Mouse (Mus musculus) hindbrain, embryonic 12.5 days (tissue): ENCODE results near the gene Vasn. TPM values are rescaled to one million over a fixed set of nuclear protein-coding genes. Genes with fewer than 3 reads are reported as not detected.
A peak's percentile ranks its signal among the peaks of the same experiment; 100 is the strongest.
"Not testable (repeated sequence)": the region's sequence is repeated elsewhere in the genome, so short reads cannot be mapped to it uniquely, and the experiment has no call there.

Experiments
- ATAC-seq: fragments of 200-750 bp; cut with Nextera tagmentation; 2 replicates; pipeline ENCODE4 v1.8.0; 2017; ENCODE audit warnings: moderate TSS enrichment; ENCODE audit not compliant: low FRiP score
- H3K27ac ChIP-seq: fragments of 300-500 bp; sonication (generic); 2 replicates; pipeline ENCODE4 v1.5.1; 2016; ENCODE audit warnings: mild to moderate bottlenecking
- H3K27me3 ChIP-seq: fragments of 300-500 bp; sonication (generic); 2 replicates; pipeline ENCODE4 v1.6.1; 2016; ENCODE audit warnings: mild to moderate bottlenecking
- H3K36me3 ChIP-seq: fragments of 300-500 bp; sonication (generic); 2 replicates; pipeline ENCODE4 v1.6.1; 2016; ENCODE audit warnings: mild to moderate bottlenecking
- H3K4me1 ChIP-seq: fragments of 300-500 bp; sonication (generic); 2 replicates; pipeline ENCODE4 v1.6.1; 2016
- H3K4me2 ChIP-seq: fragments of 300-500 bp; sonication (generic); replicated peaks from 2 replicates; pipeline ENCODE4 v1.6.1; 2016; ENCODE audit warnings: mild to moderate bottlenecking
- H3K4me3 ChIP-seq: fragments of 300-500 bp; sonication (generic); 2 replicates; pipeline ENCODE4 v1.5.1; 2016; ENCODE audit warnings: mild to moderate bottlenecking
- H3K9ac ChIP-seq: fragments of 300-500 bp; sonication (generic); 2 replicates; pipeline ENCODE4 v1.6.1; 2016; ENCODE audit warnings: mild to moderate bottlenecking, moderate library complexity
- H3K9me3 ChIP-seq: fragments of 300-500 bp; sonication (generic); replicated peaks from 2 replicates; pipeline ENCODE4 v1.6.1; 2016; ENCODE audit warnings: mild to moderate bottlenecking
- WGBS: fragments of 180-500 bp; shearing (Covaris S2); methylation state at CpG from one replicate; pipeline ENCODE4 v1.1.7; 2016; 5-methylcytosine and 5-hydroxymethylcytosine counted together
- polyA plus RNA-seq: library from polyadenylated mRNA; unstranded; fragments of >200 nt; fragmentation: Nextera tagmentation; extraction: Ambion mirVana; gene quantifications from 2 replicates; pipeline ENCODE4 v1.2.1, GENCODE M21; 2016

The Vasn gene
- polyA plus RNA-seq, 1 experiment from 2014 or later: 18.0 TPM

DNA sequence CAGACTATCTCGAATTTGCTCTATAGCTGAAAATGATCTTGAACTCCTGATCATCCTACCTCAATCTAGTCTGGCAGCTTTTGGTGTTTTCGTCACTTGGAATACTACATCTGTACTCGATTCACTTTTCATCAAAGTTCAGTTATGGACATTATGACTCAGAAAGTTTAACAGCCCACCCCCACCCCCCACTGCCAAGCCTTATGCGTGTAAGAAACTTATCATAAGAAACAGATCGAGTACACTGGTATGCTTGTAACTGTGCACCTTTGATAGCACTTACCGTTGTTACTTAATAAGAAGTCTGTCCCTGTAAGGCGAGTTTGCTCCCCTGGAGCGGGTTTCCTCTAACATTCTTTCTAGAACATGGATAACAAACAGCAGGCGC is 43.4 kb downstream of the Vasn start:
- Histone ChIP-seq H3K27me3 (no peaks in the 10 kb centered on the region), H3K4me2 (peak overlapping the region; percentile 97), H3K9me3 (no peaks in the 10 kb centered on the region), H3K4me1 (peaks cover 28% of the 10 kb centered on the region), H3K9ac (peak overlapping the region; percentile 92), H3K4me3 (peak overlapping the region; percentile 94), H3K27ac (peak overlapping the region; percentile 77), H3K36me3 (peaks cover 12% of the 10 kb centered on the region)
- ATAC-seq: no peak
- WGBS: 29% methylated on average over 9 of the region's 9 CpGs

DNA sequence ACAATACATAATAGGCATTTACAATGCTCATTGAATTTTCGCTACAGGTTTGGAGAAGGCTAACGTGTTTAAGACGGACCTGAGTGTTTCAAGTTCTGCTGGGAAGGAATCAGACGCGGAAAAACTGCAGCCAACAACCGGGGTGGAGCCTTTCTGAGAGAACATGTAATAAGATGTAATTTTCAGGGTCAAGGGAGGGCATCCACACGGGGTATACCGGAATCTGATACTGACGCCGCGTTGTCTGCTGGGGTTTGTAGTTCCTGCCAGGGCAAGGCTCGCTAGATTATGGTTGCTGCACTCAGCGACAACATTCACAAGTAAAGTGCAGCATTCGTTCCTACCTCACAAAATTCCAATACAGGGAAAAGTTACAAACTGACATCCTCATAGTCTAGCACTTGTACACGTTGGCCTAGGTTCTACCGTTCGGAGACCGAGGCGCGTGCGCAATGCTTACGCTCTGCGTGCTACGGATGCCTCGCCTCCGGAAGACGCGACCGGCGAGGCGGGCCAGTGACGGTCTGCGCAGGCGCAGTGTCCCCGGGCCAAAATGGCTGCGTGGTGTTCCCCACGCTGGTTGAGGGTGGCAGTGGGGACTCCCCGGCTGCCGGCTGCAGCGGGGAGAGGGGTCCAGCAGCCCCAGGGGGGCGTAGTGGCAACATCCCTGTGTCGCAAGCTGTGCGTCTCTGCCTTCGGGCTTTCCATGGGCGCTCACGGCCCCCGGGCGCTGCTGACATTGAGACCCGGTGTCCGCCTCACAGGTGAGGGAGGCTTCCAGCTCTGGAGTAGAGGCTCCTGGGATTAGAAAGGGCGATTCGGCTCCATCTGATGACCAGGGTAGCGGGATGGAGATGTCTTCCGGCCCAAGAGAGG is 44.1 kb downstream of the Vasn start:
- whole genome bisulfite sequencing: 1% methylated on average over 54 of the region's 54 CpGs
- H3K36me3 ChIP-seq: peaks cover 15% of the 10 kb centered on the region
- H3K4me2 ChIP-seq: peak overlapping the region; percentile 97
- ATAC-seq: peak; percentile 90
- peaks cover 22% of the 10 kb centered on the region for H3K4me1 ChIP-seq
- no peaks in the 10 kb centered on the region for H3K9me3 ChIP-seq
- H3K27ac ChIP-seq: peak overlapping the region; percentile 77
- H3K27me3 ChIP-seq: no peaks in the 10 kb centered on the region
- H3K4me3 ChIP-seq: peak overlapping the region; percentile 94
- H3K9ac ChIP-seq: peak overlapping the region; percentile 92

DNA sequence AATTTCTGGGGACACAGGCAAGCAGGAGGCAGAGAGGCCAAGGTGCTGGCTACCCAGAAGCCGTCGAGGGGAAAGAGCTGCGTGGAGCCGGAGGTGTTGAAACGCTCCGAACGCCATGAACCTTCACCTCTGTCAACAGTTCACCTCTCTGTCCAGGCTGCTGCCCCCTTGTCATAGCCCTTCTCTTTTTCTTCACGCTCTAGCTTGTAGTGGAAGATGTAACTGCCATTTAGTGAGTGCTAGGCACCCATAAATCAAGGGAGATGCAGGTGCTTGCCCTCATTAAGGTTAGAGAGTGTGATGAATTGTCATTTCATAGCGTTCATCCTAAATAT is 44.7 kb downstream of the Vasn start:
- Histone ChIP-seq H3K4me2 (peak overlapping the region; percentile 97), H3K4me1 (peaks cover 17% of the 10 kb centered on the region), H3K36me3 (peaks cover 20% of the 10 kb centered on the region), H3K9ac (peak overlapping the region; percentile 92), H3K9me3 (no peaks in the 10 kb centered on the region), H3K27me3 (no peaks in the 10 kb centered on the region), H3K4me3 (peak overlapping the region; percentile 94), H3K27ac (peak overlapping the region; percentile 70; the same call in 1 of the 2 replicates)
- peak; percentile 3; the same call in 1 of the 2 replicates for ATAC-seq
- WGBS: 1% methylated on average over 9 of the region's 9 CpGs

DNA sequence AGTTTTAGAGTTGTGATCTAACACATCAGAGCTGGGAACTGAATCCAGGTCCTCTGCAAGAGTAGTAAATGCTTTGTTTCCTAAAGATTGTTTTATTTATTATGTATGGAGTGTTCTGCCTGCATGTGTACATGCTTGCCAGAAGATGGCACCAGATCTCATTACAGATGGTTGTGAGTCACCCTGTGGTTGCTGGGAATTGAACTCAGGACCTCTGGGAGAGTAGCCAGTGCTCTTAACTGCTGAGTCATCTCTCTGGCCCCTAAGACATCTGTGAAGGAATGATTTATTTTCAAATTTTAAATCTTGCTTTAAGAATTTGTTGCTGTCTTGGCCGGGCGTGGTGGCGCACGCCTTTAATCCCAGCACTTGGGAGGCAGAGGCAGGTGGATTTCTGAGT is 49.6 kb downstream of the Vasn start:
- not testable (repeated sequence) for ATAC-seq, H3K9ac ChIP-seq, H3K27me3 ChIP-seq, H3K4me2 ChIP-seq, H3K9me3 ChIP-seq, H3K4me3 ChIP-seq, H3K27ac ChIP-seq
- 97% methylated on average over 4 of the region's 4 CpGs for WGBS
- H3K36me3 ChIP-seq: peaks cover 66% of the 10 kb centered on the region
- H3K4me1 ChIP-seq: peaks cover 13% of the 10 kb centered on the region

Other genes starting within 250 kb of the Vasn start
- 2.8 and 3.5 TPM in 2 replicates for gene Adcy9, start 219.4 kb upstream of the Vasn start, polyA plus RNA-seq
- 25.8 and 36.5 TPM in 2 replicates for gene Srl, start 98.1 kb upstream of the Vasn start, polyA plus RNA-seq
- gene Tfap4, start 80.1 kb upstream of the Vasn start, polyA plus RNA-seq: 13.1 and 13.8 TPM in 2 replicates
- gene Glis2, start 45.2 kb upstream of the Vasn start, polyA plus RNA-seq: 34.0 and 34.3 TPM in 2 replicates
- gene Pam16, start 15.0 kb upstream of the Vasn start, polyA plus RNA-seq: 112 and 119 TPM in 2 replicates
- 56.2 and 56.9 TPM in 2 replicates for gene Dnaja3, start within 50 bp of the Vasn start, polyA plus RNA-seq
- 22.8 and 24.3 TPM in 2 replicates for gene Coro7, start 39.8 kb downstream of the Vasn start, polyA plus RNA-seq
- gene Nmral1, start 79.4 kb downstream of the Vasn start, polyA plus RNA-seq: 89.8 and 102 TPM in 2 replicates
- 81.5 and 86.2 TPM in 2 replicates for gene Hmox2, start 86.4 kb downstream of the Vasn start, polyA plus RNA-seq
- gene Cdip1, start 150.4 kb downstream of the Vasn start, polyA plus RNA-seq: 95.6 and 99.1 TPM in 2 replicates
- gene 4930562C15Rik, start 195.5 kb downstream of the Vasn start, polyA plus RNA-seq: 0.53 and 0.63 TPM in 2 replicates
- 38.8 and 40.6 TPM in 2 replicates for gene Ubald1, start 240.4 kb downstream of the Vasn start, polyA plus RNA-seq
- gene Mgrn1, start 246.3 kb downstream of the Vasn start, polyA plus RNA-seq: 91.1 and 94.0 TPM in 2 replicates